Mouse (Mus musculus) gastrocnemius, adult 18-20 months (tissue): ENCODE data around the gene 4930539E08Rik. TPM values are rescaled to one million over a fixed set of nuclear protein-coding genes. Genes with fewer than 3 reads are reported as not detected.

Experiments used
- DNase-seq: peaks from one replicate; pipeline ENCODE4 v3.0.0; 2021; ENCODE audit warnings: low spot score
- total RNA-seq, 2 experiments: library from RNA; stranded (reverse); gene quantifications; 2 replicates each; pipeline ENCODE4 v1.2.3; 2021

Gene 4930539E08Rik
- total RNA-seq, 2 experiments from 2014 or later = not detected

- DNase-seq = no peak
Observed at GRCm38 (mm10) chr17:28863926-28864325, 51.2 kb downstream of the 4930539E08Rik start.

DNA sequence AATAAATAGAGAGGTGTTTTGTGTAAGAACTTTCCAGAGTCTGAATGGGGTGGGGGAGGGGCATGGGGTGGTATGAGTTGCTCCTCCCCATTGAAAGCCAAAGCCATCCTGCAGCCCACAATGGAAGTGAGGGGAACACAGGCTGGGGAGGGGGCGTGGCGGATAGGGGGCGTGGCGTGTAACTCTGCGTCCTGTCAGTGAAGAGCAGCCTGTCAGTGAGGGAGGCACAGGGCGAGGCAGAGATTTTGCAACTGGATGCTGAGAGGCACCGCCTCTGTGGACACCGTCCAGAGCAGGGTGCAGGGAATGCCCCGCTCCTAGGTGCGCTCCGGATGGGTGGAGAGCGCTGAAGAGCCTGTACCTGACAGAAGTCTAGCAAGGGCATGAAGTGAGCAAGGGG lies 56.9 kb downstream of the 4930539E08Rik start, which contains the start of gene Pnpla1:
TSS of gene Pnpla1 (plus strand) at position 207 of the 400 bp plus-strand sequence.
- DNase-seq = no peak

DNA sequence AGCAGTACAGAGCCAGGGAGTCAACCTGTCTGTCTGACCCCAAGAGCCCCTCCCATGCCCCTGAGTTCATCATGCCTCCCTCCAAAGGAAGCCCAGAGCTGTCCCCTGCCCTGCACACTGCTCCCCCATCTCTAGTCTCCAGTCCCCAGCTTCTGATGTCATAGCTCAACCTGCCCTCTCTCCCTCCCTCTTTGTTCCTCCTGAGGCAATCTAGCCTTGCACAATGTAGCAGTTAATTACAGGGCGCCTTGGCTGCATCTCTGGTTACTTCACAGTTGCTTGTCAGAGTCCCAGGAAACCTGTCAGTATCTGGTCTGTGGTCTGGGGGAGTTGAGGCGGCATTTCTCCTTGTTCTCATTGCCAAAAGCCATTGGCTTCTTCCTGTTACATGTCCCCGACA lies 59.1 kb downstream of the 4930539E08Rik start:
- DNase-seq = no peak

- DNase-seq = no peak
Observed at GRCm38 (mm10) chr17:28855166-28855885, 59.8 kb downstream of the 4930539E08Rik start.

- DNase-seq = no peak
Observed at GRCm38 (mm10) chr17:28854377-28854776, 60.7 kb downstream of the 4930539E08Rik start.

DNA sequence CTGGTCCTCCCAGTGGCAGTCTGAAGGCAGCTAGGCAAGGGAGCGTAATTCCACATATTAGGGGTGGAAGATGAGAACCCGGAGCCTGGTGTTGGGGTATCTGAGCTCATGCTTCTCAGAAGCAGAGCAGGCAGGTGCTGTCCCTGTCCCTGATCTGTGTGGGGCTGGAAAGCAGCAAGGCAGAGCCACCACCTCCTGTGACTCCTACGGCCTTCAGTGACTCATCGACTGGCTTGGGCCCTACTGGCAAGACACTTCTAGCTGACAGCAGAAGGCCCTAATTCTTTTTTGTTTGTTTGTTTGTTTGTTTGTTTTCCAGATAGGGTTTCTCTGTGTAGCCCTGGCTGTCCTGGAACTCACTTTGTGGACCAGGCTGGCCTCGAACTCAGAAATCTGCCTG lies 64.6 kb downstream of the 4930539E08Rik start:
- DNase-seq = no peak

DNA sequence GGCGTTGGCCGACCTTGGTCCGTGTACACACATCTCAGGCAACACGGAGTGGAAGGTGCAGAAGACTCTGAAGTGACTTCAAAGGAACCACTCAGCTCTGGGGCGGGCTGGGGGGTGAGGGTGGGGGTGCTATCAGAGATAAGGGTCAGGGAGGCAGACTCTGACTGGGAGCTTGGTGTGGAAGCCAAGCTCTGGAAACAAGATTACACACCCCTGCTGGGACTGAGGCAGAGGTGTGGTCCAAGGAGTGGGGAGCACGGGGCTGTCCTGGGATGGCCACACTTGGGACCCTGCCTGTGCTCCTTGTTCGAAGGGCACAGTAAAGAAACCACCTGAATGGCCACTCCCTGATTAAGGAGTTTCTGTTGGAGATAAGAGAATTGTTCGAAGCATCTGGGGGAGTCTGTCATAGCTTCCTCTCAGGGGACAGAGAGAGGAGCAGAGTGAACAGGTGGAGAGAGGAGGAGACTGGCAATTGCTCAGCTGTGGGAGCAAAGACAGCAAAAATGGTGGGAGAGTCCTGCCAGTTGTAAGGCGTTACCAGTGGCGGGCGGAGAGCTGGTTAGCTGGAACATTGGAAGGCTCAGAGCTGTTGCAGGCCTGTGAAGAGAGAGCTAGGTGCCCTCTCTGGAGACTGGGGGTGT lies 68.0 kb downstream of the 4930539E08Rik start:
- DNase-seq = no peak

Other genes with a start within 250 kb of the 4930539E08Rik start
- under 1 TPM; 0.17 to 0.18 TPM for gene Slc26a8, start 225.1 kb downstream of the 4930539E08Rik start, total RNA-seq
- 10 to 100 TPM; 87.4 to 93.2 TPM for gene Mapk14, start 224.0 kb downstream of the 4930539E08Rik start, total RNA-seq
- under 1 TPM in 1 of 2 experiments, not detected in 1; 0.66 TPM for gene AC170998.1, start 189.2 kb downstream of the 4930539E08Rik start, total RNA-seq
- under 1 TPM in 1 of 2 experiments, not detected in 1; 0.31 TPM for gene Mapk13, start 146.0 kb downstream of the 4930539E08Rik start, total RNA-seq
- gene Brpf3, start 114.2 kb downstream of the 4930539E08Rik start, total RNA-seq = 10 to 100 TPM; 15.2 to 15.6 TPM
- gene Pnpla1, start 56.9 kb downstream of the 4930539E08Rik start, total RNA-seq = under 1 TPM in 1 of 2 experiments, not detected in 1; 0.05 TPM
- not detected for gene Pxt1, start 28.5 kb upstream of the 4930539E08Rik start, total RNA-seq
- gene Kctd20, start 36.6 kb upstream of the 4930539E08Rik start, total RNA-seq = 10 to 100 TPM; 37.1 to 42.1 TPM
- gene Stk38, start 92.7 kb upstream of the 4930539E08Rik start, total RNA-seq = 10 to 100 TPM; 20.2 to 22.4 TPM
- gene Srsf3, start 117.3 kb upstream of the 4930539E08Rik start, total RNA-seq = 10 to 100 TPM; 37.4 to 48.6 TPM
- gene Cdkn1a, start 175.7 kb upstream of the 4930539E08Rik start, total RNA-seq = 10 to 100 TPM; 31.9 to 63.3 TPM
- under 1 TPM; 0.31 to 0.34 TPM for gene Rab44, start 198.8 kb upstream of the 4930539E08Rik start, total RNA-seq